Mouse (Mus musculus) C2C12 (cell line): ENCODE measurements around the gene Coro1b. TPM values are rescaled to one million over a fixed set of nuclear protein-coding genes. Genes with fewer than 3 reads are reported as not detected.
A peak's percentile ranks its signal among the peaks of the same experiment; 100 is the strongest.

ENCODE experiments used
- H3K27me3 ChIP-seq: one replicate; pipeline ENCODE4 v1.6.1; 2011; ENCODE audit not compliant: control insufficient read depth, insufficient read depth, insufficient read length
- H3K36me3 ChIP-seq: one replicate; pipeline ENCODE4 v1.6.1; 2011; ENCODE audit not compliant: control insufficient read depth, insufficient read depth
- H3K4me3 ChIP-seq: one replicate; pipeline ENCODE4 v1.5.1; 2011; ENCODE audit warnings: mild to moderate bottlenecking, control low read depth; ENCODE audit not compliant: poor library complexity, insufficient read depth, severe bottlenecking
- H3K79me2 ChIP-seq: one replicate; pipeline ENCODE4 v1.6.1; 2011; ENCODE audit not compliant: control insufficient read depth, insufficient read depth
- H3K79me3 ChIP-seq: one replicate; pipeline ENCODE4 v1.6.1; 2011; ENCODE audit warnings: low read depth, control low read depth
- H3ac ChIP-seq: one replicate; pipeline ENCODE3; 2011; ENCODE audit warnings: low read depth; ENCODE audit not compliant: control insufficient read depth, insufficient read length
- CEBPB ChIP-seq: IDR thresholded peaks from one replicate; pipeline ENCODE4 v1.6.1; 2011; ENCODE audit warnings: low read depth, mild to moderate bottlenecking, control low read depth, moderate library complexity
- CTCF ChIP-seq: IDR thresholded peaks from one replicate; pipeline ENCODE4 v1.5.1; 2011; ENCODE audit not compliant: control insufficient read depth, insufficient read depth, insufficient read length
- FOSL1 ChIP-seq: IDR thresholded peaks from one replicate; pipeline ENCODE4 v1.8.0; 2011; ENCODE audit warnings: mild to moderate bottlenecking, low read length; ENCODE audit not compliant: poor library complexity, insufficient read depth, severe bottlenecking
- MAX ChIP-seq: IDR thresholded peaks from one replicate; pipeline ENCODE4 v1.6.1; 2011; ENCODE audit warnings: mild to moderate bottlenecking, control low read depth
- MYOD1 ChIP-seq: IDR thresholded peaks from one replicate; pipeline ENCODE4 v1.6.1; 2011; ENCODE audit warnings: low read depth; ENCODE audit not compliant: control insufficient read depth, insufficient read length
- MYOG ChIP-seq: IDR thresholded peaks from one replicate; pipeline ENCODE4 v1.6.1; 2011; ENCODE audit not compliant: control insufficient read depth, insufficient read length; ENCODE audit errors: extremely low read depth
- USF1 ChIP-seq: IDR thresholded peaks from one replicate; pipeline ENCODE4 v1.6.1; 2011; ENCODE audit warnings: low read depth, mild to moderate bottlenecking, control low read depth, moderate library complexity
- polyA plus RNA-seq: library from polyadenylated mRNA; unstranded; fragments of >200 nt; fragmentation: generic; extraction: Trizol; gene quantifications from one replicate; pipeline ENCODE4 v1.2.1, GENCODE M21; 2012; ENCODE audit warnings: missing spikeins

The Coro1b gene
- polyA plus RNA-seq, 1 experiment: 257 TPM

- Histone ChIP-seq H3K79me3 (peaks cover 29% of the 10 kb centered on the region), H3K4me3 (no peak overlapping the region), H3K79me2 (peaks cover 60% of the 10 kb centered on the region), H3K27me3 (no peaks in the 10 kb centered on the region), H3K36me3 (peaks cover 67% of the 10 kb centered on the region), H3ac (no peak overlapping the region)
- TF ChIP-seq MYOD1 (no peak), USF1 (no peak), FOSL1 (no peak), MYOG (no peak), CTCF (no peak), MAX (no peak), CEBPB (no peak)
Observed at GRCm38 (mm10) chr19:4194776-4195650, 46.6 kb downstream of the Coro1b start.

DNA sequence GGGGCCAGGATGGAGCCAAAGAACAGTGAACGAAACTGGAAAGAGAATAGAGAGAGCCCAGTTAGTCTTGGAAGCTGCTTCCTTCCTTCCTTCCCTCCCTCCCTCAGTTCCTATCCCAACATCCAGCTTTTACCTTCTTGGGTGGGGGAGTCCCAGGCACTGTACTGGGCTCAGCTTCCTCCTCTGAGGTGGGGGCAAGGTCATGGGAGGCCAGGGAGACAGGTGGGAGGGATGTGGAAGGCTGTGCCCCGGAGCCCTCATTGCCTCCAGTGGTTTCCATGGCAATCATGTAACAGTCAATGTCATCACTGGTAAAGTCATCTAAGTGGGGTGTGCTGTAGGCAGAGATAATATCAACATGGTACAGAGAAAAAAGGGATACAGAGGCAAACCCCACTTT, 47.6 kb downstream of the Coro1b start:
- peaks cover 67% of the 10 kb centered on the region for H3K36me3 ChIP-seq
- TF ChIP-seq CTCF (no peak), USF1 (no peak), MYOG (no peak), MYOD1 (no peak), CEBPB (no peak), FOSL1 (no peak), MAX (no peak)
- H3ac ChIP-seq: no peak overlapping the region
- peaks cover 38% of the 10 kb centered on the region for H3K79me3 ChIP-seq
- peaks cover 71% of the 10 kb centered on the region for H3K79me2 ChIP-seq
- H3K27me3 ChIP-seq: no peaks in the 10 kb centered on the region
- no peak overlapping the region for H3K4me3 ChIP-seq

DNA sequence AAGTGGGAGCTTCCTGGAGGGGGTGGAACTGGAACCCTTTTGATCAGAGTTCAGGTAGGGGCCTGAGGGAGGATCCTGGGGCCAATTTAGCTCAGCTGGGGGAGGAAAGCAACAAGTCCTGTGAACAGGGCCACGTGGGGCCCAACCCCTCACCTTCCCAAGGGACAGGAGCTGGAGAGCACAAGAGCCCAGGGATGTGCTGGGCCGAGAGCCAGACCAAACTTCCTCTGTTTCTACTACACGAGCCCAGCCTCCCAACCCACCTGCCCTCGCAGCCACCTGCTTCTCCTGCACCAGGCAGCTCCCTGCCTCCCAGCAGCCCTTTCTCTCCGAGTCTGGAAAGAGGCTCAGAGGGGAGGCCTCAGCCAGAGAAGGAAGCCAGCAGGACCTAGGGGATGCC, 48.1 kb downstream of the Coro1b start:
- no peak overlapping the region for H3ac ChIP-seq
- peaks cover 75% of the 10 kb centered on the region for H3K79me2 ChIP-seq
- no peaks in the 10 kb centered on the region for H3K27me3 ChIP-seq
- TF ChIP-seq USF1 (peak; percentile 25), FOSL1 (no peak), MYOG (no peak)
- H3K36me3 ChIP-seq: peaks cover 67% of the 10 kb centered on the region
- no peak overlapping the region for H3K4me3 ChIP-seq
- H3K79me3 ChIP-seq: peaks cover 38% of the 10 kb centered on the region

DNA sequence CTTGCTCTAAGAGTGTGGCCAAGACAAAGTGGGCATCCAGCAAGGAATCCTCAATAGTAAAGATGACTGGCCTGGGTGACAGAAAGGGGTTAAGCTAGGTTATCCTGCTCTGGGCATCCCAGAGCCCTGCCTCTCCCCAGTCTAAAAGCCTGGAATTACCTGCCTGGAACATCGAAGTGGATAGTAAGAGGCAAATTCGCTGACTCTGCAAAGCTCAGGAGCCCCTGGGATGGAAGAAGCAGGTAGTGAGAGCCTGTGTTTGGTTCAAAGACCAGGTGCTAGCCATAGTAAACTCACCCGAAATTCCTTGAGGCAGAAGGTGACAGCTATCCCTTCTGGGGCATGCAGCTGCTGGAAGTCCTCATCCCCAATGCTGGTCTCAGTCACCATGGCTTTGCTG, 48.8 kb downstream of the Coro1b start:
- peaks cover 67% of the 10 kb centered on the region for H3K36me3 ChIP-seq
- H3K79me3 ChIP-seq: peaks cover 38% of the 10 kb centered on the region
- H3K4me3 ChIP-seq: no peak overlapping the region
- TF ChIP-seq MYOG (no peak), CTCF (no peak), CEBPB (no peak), MAX (no peak), FOSL1 (no peak), MYOD1 (no peak), USF1 (no peak)
- no peak overlapping the region for H3ac ChIP-seq
- no peaks in the 10 kb centered on the region for H3K27me3 ChIP-seq
- H3K79me2 ChIP-seq: peaks cover 73% of the 10 kb centered on the region

DNA sequence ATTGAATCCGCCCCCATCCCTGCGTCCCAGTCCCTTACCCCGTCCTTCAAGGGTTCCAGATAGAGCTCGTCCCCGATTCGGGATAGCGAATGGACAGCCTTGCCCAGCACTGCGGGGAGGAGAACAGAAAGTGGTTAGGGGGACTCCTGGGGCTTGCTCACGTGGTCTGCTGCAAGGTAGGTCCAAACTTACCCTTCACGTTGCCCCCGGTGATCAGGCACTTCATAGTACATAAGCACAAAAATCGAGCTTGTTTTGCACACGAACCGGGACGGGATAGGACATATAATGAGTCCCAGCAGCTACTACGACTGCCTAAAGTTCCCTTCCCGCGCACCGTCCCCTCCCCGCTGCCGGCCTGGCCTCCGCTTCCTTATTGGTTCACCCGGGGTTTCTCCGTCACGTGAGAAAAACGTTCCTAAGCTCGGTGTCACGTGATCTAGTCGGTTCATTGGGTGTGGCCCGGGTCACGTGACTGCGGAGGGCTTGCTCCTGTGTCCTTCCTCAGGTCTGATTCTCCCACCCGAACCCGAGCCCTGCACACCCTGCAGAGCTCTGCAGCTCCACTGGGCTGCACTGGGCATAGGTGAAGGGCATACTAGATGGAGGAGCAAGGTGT, 53.0 kb downstream of the Coro1b start, which contains the start of gene Rad9a:
Rad9a (minus strand) TSS at position 372 of the 619 bp plus-strand sequence.
- Histone ChIP-seq H3K36me3 (peaks cover 29% of the 10 kb centered on the region), H3K27me3 (no peaks in the 10 kb centered on the region), H3ac (peak within 1 kb of the TSS; percentile 83), H3K79me3 (peaks cover 14% of the 10 kb centered on the region), H3K4me3 (peak within 1 kb of the TSS; percentile 64), H3K79me2 (peaks cover 31% of the 10 kb centered on the region)
- TF ChIP-seq MAX (peak; percentile 37), FOSL1 (no peak), MYOG (no peak), USF1 (peak; percentile 99), MYOD1 (no peak), CEBPB (no peak), CTCF (no peak)
